Mouse (Mus musculus): ENCODE measurements around the gene Ankdd1b.

The Ankdd1b gene

GRCm38 (mm10) chr13:96452621-96453020 is 18.4 kb downstream of the Ankdd1b start:
- no peak for DNase-seq

GRCm38 (mm10) chr13:96451386-96452140 is 19.4 kb downstream of the Ankdd1b start:
- no peak for DNase-seq

- DNase-seq, result no peak
Observed at GRCm38 (mm10) chr13:96450869-96451268, 20.1 kb downstream of the Ankdd1b start.

GRCm38 (mm10) chr13:96450205-96450856 is 20.7 kb downstream of the Ankdd1b start:
- DNase-seq, result no peak

- no peak for DNase-seq
Observed at GRCm38 (mm10) chr13:96440436-96440835, 30.6 kb downstream of the Ankdd1b start.

- DNase-seq, result no peak
Observed at GRCm38 (mm10) chr13:96436921-96437320, 34.1 kb downstream of the Ankdd1b start.

GRCm38 (mm10) chr13:96435793-96436192 is 35.2 kb downstream of the Ankdd1b start:
- DNase-seq, result peak; percentile 75 to 82

- peak in 1 of 2 experiments; percentile 44 for DNase-seq
Observed at GRCm38 (mm10) chr13:96434899-96435331, 36.1 kb downstream of the Ankdd1b start.

GRCm38 (mm10) chr13:96433648-96434190 is 37.3 kb downstream of the Ankdd1b start:
- no peak for DNase-seq

GRCm38 (mm10) chr13:96433041-96433440 is 38.0 kb downstream of the Ankdd1b start:
- DNase-seq, result no peak

GRCm38 (mm10) chr13:96432376-96432811 is 38.6 kb downstream of the Ankdd1b start:
- peak; percentile 73 to 91 for DNase-seq

GRCm38 (mm10) chr13:96431595-96432156 is 39.3 kb downstream of the Ankdd1b start:
- DNase-seq, result peak; percentile 92 to 98

- DNase-seq, result no peak
Observed at GRCm38 (mm10) chr13:96428531-96428930, 42.5 kb downstream of the Ankdd1b start.

GRCm38 (mm10) chr13:96426044-96426443 is 45.0 kb downstream of the Ankdd1b start:
- no peak for DNase-seq

GRCm38 (mm10) chr13:96424496-96425274 is 46.3 kb downstream of the Ankdd1b start:
- DNase-seq, result no peak

- no peak for DNase-seq
Observed at GRCm38 (mm10) chr13:96421230-96421629, 49.8 kb downstream of the Ankdd1b start.

GRCm38 (mm10) chr13:96418487-96418886 is 52.5 kb downstream of the Ankdd1b start:
- no peak for DNase-seq

- no peak for DNase-seq
Observed at GRCm38 (mm10) chr13:96417261-96417813, 53.7 kb downstream of the Ankdd1b start.

GRCm38 (mm10) chr13:96416380-96416779 is 54.6 kb downstream of the Ankdd1b start:
- DNase-seq, result no peak

GRCm38 (mm10) chr13:96414384-96414783 is 56.6 kb downstream of the Ankdd1b start:
- DNase-seq, result no peak

GRCm38 (mm10) chr13:96408786-96409185 is 62.2 kb downstream of the Ankdd1b start:
- no peak for DNase-seq

GRCm38 (mm10) chr13:96407040-96407439 is 64.0 kb downstream of the Ankdd1b start:
- DNase-seq, result peak; percentile 35 to 59
